Mouse (Mus musculus) kidney, embryonic 14.5 days (tissue): Measurements from ENCODE around the gene Dcp1a. TPM values are rescaled to one million over a fixed set of nuclear protein-coding genes. Genes with fewer than 3 reads are reported as not detected.
"Not testable (repeated sequence)": the region's sequence is repeated elsewhere in the genome, so short reads cannot be mapped to it uniquely, and the experiment has no call there.

ENCODE experiments used
- ATAC-seq: fragments of 200-750 bp; cut with Nextera tagmentation; 2 replicates; pipeline ENCODE4 v1.8.0; 2017; ENCODE audit warnings: moderate number of reproducible peaks, mild to moderate bottlenecking, moderate TSS enrichment, moderate library complexity; ENCODE audit not compliant: low FRiP score, low TSS enrichment
- H3K27ac ChIP-seq: fragments of 300-500 bp; sonication (generic); 2 replicates; pipeline ENCODE4 v1.5.1; 2014; ENCODE audit warnings: low read depth, mild to moderate bottlenecking, low read length, moderate library complexity, mixed read lengths
- H3K27me3 ChIP-seq: fragments of 300-500 bp; sonication (generic); 2 replicates; pipeline ENCODE4 v1.6.1; 2014; ENCODE audit warnings: mild to moderate bottlenecking, low read length; ENCODE audit not compliant: control insufficient read depth, insufficient read depth
- H3K36me3 ChIP-seq: fragments of 300-500 bp; sonication (generic); 2 replicates; pipeline ENCODE4 v1.6.1; 2014; ENCODE audit warnings: low read length, mixed read lengths; ENCODE audit not compliant: control insufficient read depth, insufficient read depth
- H3K4me1 ChIP-seq: fragments of 300-500 bp; sonication (generic); 2 replicates; pipeline ENCODE4 v1.6.1; 2014; ENCODE audit warnings: low read length, mixed read lengths; ENCODE audit not compliant: control insufficient read depth, insufficient read depth
- H3K4me2 ChIP-seq: fragments of 300-500 bp; sonication (generic); replicated peaks from 2 replicates; pipeline ENCODE4 v1.6.1; 2014; ENCODE audit warnings: low read depth, mild to moderate bottlenecking, low read length
- H3K4me3 ChIP-seq: fragments of 300-500 bp; sonication (generic); 2 replicates; pipeline ENCODE4 v1.5.1; 2014; ENCODE audit warnings: mild to moderate bottlenecking, low read length
- H3K9ac ChIP-seq: fragments of 300-500 bp; sonication (generic); 2 replicates; pipeline ENCODE4 v1.6.1; 2014; ENCODE audit warnings: low read depth, mild to moderate bottlenecking, low read length, moderate library complexity
- H3K9me3 ChIP-seq: fragments of 300-500 bp; sonication (generic); 2 replicates; pipeline ENCODE4 v1.6.1; 2016; ENCODE audit warnings: low read length; ENCODE audit not compliant: control insufficient read depth
- WGBS: fragments of 180-500 bp; shearing (Covaris S2); extraction: QIAGEN DNeasy Blood & Tissue Kit; methylation state at CpG from one replicate; pipeline ENCODE4 v1.1.7; 2014; 5-methylcytosine and 5-hydroxymethylcytosine counted together
- polyA plus RNA-seq: library from polyadenylated mRNA; unstranded; fragments of >200 nt; fragmentation: Nextera tagmentation; extraction: Ambion mirVana; gene quantifications from 2 replicates; pipeline ENCODE4 v1.2.1, GENCODE M21; 2014

Gene Dcp1a
- polyA plus RNA-seq, 1 experiment from 2014 or later: 31.1 TPM

- peaks cover 20% of the 10 kb centered on the region; the same call in 1 of the 2 replicates for H3K36me3 ChIP-seq
- H3K27me3 ChIP-seq: no peaks in the 10 kb centered on the region
- 0 out of 2 replicates have a peak overlapping the region, but pooled peaks have one; percentile 8 for H3K27ac ChIP-seq
- H3K9ac ChIP-seq: no peak overlapping the region
- no peaks in the 10 kb centered on the region for H3K9me3 ChIP-seq
- WGBS: 57% methylated on average over 8 of the region's 8 CpGs
- no peak overlapping the region for H3K4me3 ChIP-seq
- H3K4me1 ChIP-seq: no peaks in the 10 kb centered on the region
- no peak for ATAC-seq
- H3K4me2 ChIP-seq: no peak overlapping the region
Observed at GRCm38 (mm10) chr14:30530726-30531269, 51.5 kb downstream of the Dcp1a start.

DNA sequence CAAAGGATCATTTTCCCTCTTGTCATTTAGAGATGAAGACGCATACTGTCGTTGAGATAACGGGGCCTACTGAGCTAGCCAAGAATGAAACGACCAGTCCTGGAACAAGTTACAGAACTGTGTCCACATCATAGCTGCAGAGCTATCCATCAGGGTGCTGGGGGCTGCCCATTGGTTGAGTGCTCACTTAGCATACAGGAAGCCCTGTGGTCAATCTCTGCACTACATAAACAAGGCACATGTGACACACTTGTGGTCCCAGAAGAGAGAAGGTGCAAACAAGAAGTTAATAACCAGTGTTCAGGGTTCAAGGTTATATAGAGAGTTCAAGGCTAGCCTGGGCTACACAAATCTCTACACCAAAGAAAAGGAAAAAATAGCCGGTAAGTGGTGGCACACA lies 52.1 kb downstream of the Dcp1a start:
- Histone ChIP-seq H3K9me3 (no peaks in the 10 kb centered on the region), H3K27me3 (no peaks in the 10 kb centered on the region), H3K9ac (no peak overlapping the region), H3K27ac (no peak overlapping the region), H3K36me3 (peaks cover 15% of the 10 kb centered on the region; the same call in 1 of the 2 replicates), H3K4me2 (no peak overlapping the region), H3K4me1 (no peaks in the 10 kb centered on the region), H3K4me3 (no peak overlapping the region)
- WGBS: 87% methylated on average over 5 of the region's 5 CpGs
- no peak for ATAC-seq

DNA sequence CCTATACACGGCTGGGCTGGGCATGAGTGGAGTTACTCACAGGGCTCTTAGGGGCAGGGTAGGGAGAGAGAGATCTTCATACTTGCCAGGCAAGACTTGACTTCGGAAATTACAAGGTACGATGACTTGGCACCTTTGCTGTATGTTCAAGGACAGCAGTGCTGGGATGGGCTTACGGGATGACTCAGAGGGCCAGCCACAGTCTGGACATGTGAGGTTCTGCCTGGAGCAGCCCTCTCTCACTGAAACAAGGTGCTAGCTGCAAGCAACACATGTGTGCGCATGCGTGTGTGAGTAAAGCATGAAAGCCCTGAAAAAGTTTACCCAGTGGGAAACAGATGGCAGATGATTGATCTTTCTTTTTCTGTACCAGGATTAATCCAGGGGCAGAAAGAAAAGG lies 52.6 kb downstream of the Dcp1a start:
- H3K4me2 ChIP-seq: no peak overlapping the region
- H3K4me1 ChIP-seq: no peaks in the 10 kb centered on the region
- no peaks in the 10 kb centered on the region for H3K27me3 ChIP-seq
- H3K36me3 ChIP-seq: peaks cover 12% of the 10 kb centered on the region; the same call in 1 of the 2 replicates
- no peak overlapping the region for H3K4me3 ChIP-seq
- no peaks in the 10 kb centered on the region for H3K9me3 ChIP-seq
- 92% methylated on average over 6 of the region's 6 CpGs for WGBS
- no peak overlapping the region for H3K9ac ChIP-seq
- H3K27ac ChIP-seq: no peak overlapping the region
- no peak for ATAC-seq

DNA sequence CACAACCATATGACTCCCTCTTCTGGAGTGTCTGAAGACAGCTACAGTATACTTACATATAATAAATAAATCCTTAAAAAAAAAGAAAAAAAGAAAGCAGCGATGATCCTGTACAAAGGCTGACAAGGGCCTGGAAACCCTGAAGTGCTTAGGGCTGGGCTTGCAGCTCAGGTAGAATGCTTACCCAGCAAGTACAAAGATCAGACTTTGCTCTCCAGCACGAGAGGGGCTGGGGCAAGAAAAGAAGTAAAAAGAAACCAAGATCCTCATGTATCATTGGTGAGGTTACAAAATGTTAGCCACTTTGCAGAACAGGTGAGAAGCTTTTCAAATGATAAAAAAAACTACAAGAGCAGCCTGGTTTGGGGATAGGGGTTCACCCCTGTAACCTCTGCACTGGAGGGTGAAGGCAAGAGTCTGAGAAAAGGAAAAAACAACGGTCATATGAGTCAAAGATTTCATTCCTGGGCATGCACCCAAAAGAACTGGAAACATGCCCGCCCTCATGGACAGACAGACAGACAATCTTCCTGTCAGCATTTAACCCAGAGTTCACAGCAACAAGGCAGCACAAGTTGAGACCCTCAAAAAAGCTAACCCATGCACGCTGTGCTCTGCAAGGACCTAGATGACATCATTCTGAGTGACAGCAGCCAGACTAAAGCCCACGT lies 54.6 kb downstream of the Dcp1a start:
- WGBS: 82% methylated on average over 6 of the region's 6 CpGs
- no peaks in the 10 kb centered on the region for H3K36me3 ChIP-seq
- ATAC-seq: no peak
- no peaks in the 10 kb centered on the region for H3K4me1 ChIP-seq
- no peak overlapping the region for H3K4me2 ChIP-seq
- H3K4me3 ChIP-seq: no peak overlapping the region
- H3K9ac ChIP-seq: no peak overlapping the region
- no peaks in the 10 kb centered on the region for H3K27me3 ChIP-seq
- H3K27ac ChIP-seq: no peak overlapping the region
- no peaks in the 10 kb centered on the region for H3K9me3 ChIP-seq

GRCm38 (mm10) chr14:30541541-30541940 lies 62.2 kb downstream of the Dcp1a start:
- Histone ChIP-seq H3K36me3 (no peaks in the 10 kb centered on the region), H3K9ac (no peak overlapping the region), H3K9me3 (no peaks in the 10 kb centered on the region), H3K27me3 (no peaks in the 10 kb centered on the region), H3K4me2 (no peak overlapping the region), H3K4me1 (no peaks in the 10 kb centered on the region), H3K27ac (no peak overlapping the region), H3K4me3 (no peak overlapping the region)
- WGBS: 67% methylated on average over 10 of the region's 10 CpGs
- ATAC-seq: no peak

DNA sequence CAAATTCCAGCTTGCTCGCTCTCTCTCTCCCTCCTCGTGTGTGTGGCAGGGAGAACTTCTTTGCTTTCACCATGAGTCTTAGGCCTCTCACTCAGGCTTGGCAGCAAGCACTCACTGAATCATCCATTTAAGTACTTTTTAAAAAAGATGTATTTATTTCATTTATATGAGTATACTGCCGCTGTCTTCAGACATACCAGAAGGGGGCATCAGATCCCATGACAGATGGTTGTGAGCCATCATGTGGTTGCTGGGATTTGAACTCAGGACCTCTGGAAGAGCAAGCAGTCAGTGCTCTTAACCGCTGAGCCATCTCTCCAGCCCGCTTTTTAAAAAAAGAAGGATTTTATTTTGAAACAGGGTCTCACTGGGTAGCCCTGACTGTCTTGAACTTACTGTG lies 64.0 kb downstream of the Dcp1a start:
- not testable (repeated sequence) for H3K9ac ChIP-seq, H3K36me3 ChIP-seq, H3K27me3 ChIP-seq, H3K9me3 ChIP-seq, H3K4me2 ChIP-seq, H3K4me3 ChIP-seq, H3K27ac ChIP-seq, ATAC-seq, H3K4me1 ChIP-seq
- WGBS: 76% methylated on average over 5 of the region's 5 CpGs

- H3K4me3 ChIP-seq: peak within 1 kb of the TSS; percentile 76
- H3K4me2 ChIP-seq: peak within 1 kb of the TSS; percentile 81
- WGBS: 26% methylated on average over 8 of the region's 8 CpGs
- H3K9ac ChIP-seq: peak within 1 kb of the TSS; percentile 89
- peak within 1 kb of the TSS; percentile 91 for H3K27ac ChIP-seq
- H3K36me3 ChIP-seq: no peaks in the 10 kb centered on the region; the same call in 1 of the 2 replicates
- H3K27me3 ChIP-seq: no peaks in the 10 kb centered on the region
- H3K9me3 ChIP-seq: no peaks in the 10 kb centered on the region
- peak; percentile 7; the same call in 1 of the 2 replicates for ATAC-seq
- H3K4me1 ChIP-seq: peaks cover 25% of the 10 kb centered on the region
Observed at GRCm38 (mm10) chr14:30548131-30548720, 68.9 kb downstream of the Dcp1a start, which contains the start of gene Tkt. Gene Tkt (plus strand): TSS chr14:30548359.

GRCm38 (mm10) chr14:30548965-30549776 lies 69.8 kb downstream of the Dcp1a start:
- peak; percentile 96 for ATAC-seq
- Histone ChIP-seq H3K4me1 (peaks cover 25% of the 10 kb centered on the region), H3K4me2 (peak overlapping the region; percentile 81), H3K4me3 (peak overlapping the region; percentile 76), H3K27me3 (no peaks in the 10 kb centered on the region), H3K27ac (peak overlapping the region; percentile 91), H3K36me3 (peaks cover 6% of the 10 kb centered on the region; the same call in 1 of the 2 replicates), H3K9ac (peak overlapping the region; percentile 89), H3K9me3 (no peaks in the 10 kb centered on the region)
- WGBS: under 1% methylated on average over 69 of the region's 69 CpGs
